Comparison of ENCODE assay signal across 17 mouse cellular contexts in the genomic region with DNA sequence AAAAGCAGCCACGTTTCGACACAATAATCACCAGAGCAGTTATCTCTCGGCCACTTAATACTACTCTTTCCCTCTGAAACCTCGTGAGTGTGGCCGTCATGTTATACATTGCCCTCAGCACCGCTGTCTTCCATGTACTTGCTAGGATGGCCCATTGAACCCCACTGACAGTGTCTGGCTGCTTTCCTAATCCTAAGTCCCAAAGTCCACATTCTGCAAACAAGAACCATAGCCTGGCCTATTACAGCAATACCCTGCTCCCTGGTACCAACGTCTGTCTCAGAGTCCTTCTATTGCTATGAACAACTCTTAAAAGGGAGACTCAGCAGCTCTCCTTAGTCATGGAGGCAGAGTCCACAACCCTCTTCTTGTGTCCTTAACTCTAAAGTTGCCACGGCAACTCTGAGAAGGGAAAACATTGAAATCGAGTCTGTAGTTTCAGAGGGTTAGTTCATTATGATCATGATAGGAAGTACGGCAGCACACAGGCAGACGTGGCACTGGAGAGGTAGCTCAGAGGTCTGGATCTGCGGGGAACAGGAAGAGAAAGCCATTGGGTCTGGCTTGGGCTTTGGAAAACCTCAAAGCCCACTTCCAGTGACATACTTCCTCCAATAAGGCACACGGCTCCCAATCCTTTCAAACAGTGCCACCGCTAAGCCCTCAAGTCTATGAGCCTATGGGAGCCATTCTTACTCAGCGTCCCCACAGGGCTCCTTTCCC. TPM values are rescaled to one million over a fixed set of nuclear protein-coding genes. Genes with fewer than 3 reads are reported as not detected.
DNase-seq lines count a peak whose midpoint lies in the region; ATAC-seq and TF ChIP-seq lines count a peak whose summit lies in the region.
"Had no signal": no experiment of that assay in that cellular context is flagged by ENCODE, and none has a peak within 500 bp of the region (broad histone marks: within the 10 kb centered on the region; RNA-seq: fewer than 3 reads in every experiment).

No protein-coding gene starts in this region.

- peak; percentile 91 for DNase-seq in kidney, adult 2 months
- DNase-seq in kidney, postnatal 36 days: peak; percentile 68 to 85
- no peak for DNase-seq in right cerebral cortex, postnatal 4 days
- DNase-seq in embryo, embryonic 10 days (ENCODE audit: low spot score): no peak
- no peak for DNase-seq in right cerebral cortex, adult 2 months (ENCODE audit: low spot score in 2 of 2)
- DNase-seq: cerebellum, adult 8-10 months; heart, adult 2 months; left cerebral cortex, postnatal 4 days; midbrain, embryonic 14.5 days; right cerebral cortex, postnatal 14 days had no signal

- WGBS in intestine, embryonic 15.5 days: 74% methylated on average over 15 of the region's 15 CpGs
- 49% methylated on average over 15 of the region's 15 CpGs for WGBS in kidney, adult 2 months
- 31% methylated on average over 15 of the region's 15 CpGs for WGBS in small intestine, adult 2 months

- no peaks in the 10 kb centered on the region for H3K27me3 ChIP-seq in intestine, embryonic 15.5 days (replicated peaks)
- no peaks in the 10 kb centered on the region for H3K27me3 ChIP-seq in kidney, adult 2 months (replicated peaks; ENCODE audit: control insufficient read depth, insufficient read depth, low read length)
- H3K27me3 ChIP-seq in small intestine, adult 2 months (ENCODE audit: control insufficient read depth, insufficient read depth, low read length): no peaks in the 10 kb centered on the region

- peak overlapping the region; percentile 48 for H3K27ac ChIP-seq in intestine, embryonic 15.5 days
- peak overlapping the region; percentile 96 for H3K27ac ChIP-seq in kidney, adult 2 months (ENCODE audit: insufficient read depth, low read depth, low read length)
- H3K27ac ChIP-seq in small intestine, adult 2 months (ENCODE audit: insufficient read depth, low read depth, low read length): peak overlapping the region; percentile 81
- H3K27ac ChIP-seq: heart, adult 2 months; macrophage had no signal

- no peaks in the 10 kb centered on the region for H3K9me3 ChIP-seq in intestine, embryonic 15.5 days

- peak; percentile 90 for ATAC-seq in intestine, embryonic 15.5 days
- ATAC-seq: CD4-positive, CD25-positive, alpha-beta regulatory T cell, adult 4 months; forebrain, embryonic 16.5 days had no signal

- H3K4me1 ChIP-seq in intestine, embryonic 15.5 days (replicated peaks): no peaks in the 10 kb centered on the region
- peaks cover 15% of the 10 kb centered on the region for H3K4me1 ChIP-seq in kidney, adult 2 months (ENCODE audit: control insufficient read depth, insufficient read depth, low read length)
- peaks cover 8% of the 10 kb centered on the region; the same call in 1 of the 2 replicates for H3K4me1 ChIP-seq in small intestine, adult 2 months (ENCODE audit: control insufficient read depth, insufficient read depth, insufficient read length, low read length)

- H3K4me2 ChIP-seq in intestine, embryonic 15.5 days (replicated peaks): no peak overlapping the region
- H3K4me2 ChIP-seq: lung, embryonic 14.5 days had no signal

- no peak overlapping the region for H3K9ac ChIP-seq in intestine, embryonic 15.5 days
- H3K9ac ChIP-seq: lung, embryonic 14.5 days had no signal

- H3K4me3 ChIP-seq in intestine, embryonic 15.5 days (replicated peaks): no peak overlapping the region
- H3K4me3 ChIP-seq in kidney, adult 2 months (ENCODE audit: insufficient read depth, low read depth, low read length): no peak overlapping the region
- no peak overlapping the region for H3K4me3 ChIP-seq in small intestine, adult 2 months (ENCODE audit: low read depth, low read length)
- H3K4me3 ChIP-seq: heart, adult 2 months had no signal

- no peaks in the 10 kb centered on the region for H3K36me3 ChIP-seq in intestine, embryonic 15.5 days
- H3K36me3 ChIP-seq in kidney, adult 2 months (ENCODE audit: control insufficient read depth, insufficient read depth, low read length): 0 out of 2 replicates have a peak, but pooled peaks cover 2% of the 10 kb centered on the region
- H3K36me3 ChIP-seq in small intestine, adult 2 months (ENCODE audit: control insufficient read depth, insufficient read depth, low read length): no peaks in the 10 kb centered on the region

- TF ChIP-seq POLR2A in kidney, adult 2 months (IDR thresholded peaks at IDR 0.05; ENCODE audit: low read depth, low read length): no peak
- no peak for TF ChIP-seq POLR2A in small intestine, adult 2 months (IDR thresholded peaks at IDR 0.05; ENCODE audit: low read depth, low read length)

- no peak for TF ChIP-seq CTCF in kidney, adult 2 months (conservative IDR thresholded peaks at IDR 0.05; ENCODE audit: insufficient read depth, insufficient read length, low read depth, low read length)
- no peak for TF ChIP-seq CTCF in small intestine, adult 2 months (IDR thresholded peaks at IDR 0.05; ENCODE audit: extremely low read depth, insufficient read length, insufficient replicate concordance, low read depth, low read length)

RNA-seq across cellular contexts. Expression of gene Morn4, which starts 14.1 kb away (rescaled TPM):
- polyA plus RNA-seq in intestine, embryonic 15.5 days (2015; fragmentation: Nextera tagmentation; extraction: Ambion mirVana): 15.4 and 16.5 TPM in 2 replicates
- 25.9 and 26.3 TPM in 2 replicates for polyA plus RNA-seq in kidney, adult 2 months (2012; rRNA removed)
- polyA plus RNA-seq in small intestine, adult 2 months (2012; rRNA removed): 0.46 and 1.4 TPM in 2 replicates

RNA-seq across cellular contexts. Expression of gene Pi4k2a, which starts 18.2 kb away (rescaled TPM):
- 23.4 and 23.6 TPM in 2 replicates for polyA plus RNA-seq in intestine, embryonic 15.5 days (2015; fragmentation: Nextera tagmentation; extraction: Ambion mirVana)
- polyA plus RNA-seq in kidney, adult 2 months (2012; rRNA removed): 41.7 and 45.4 TPM in 2 replicates
- polyA plus RNA-seq in small intestine, adult 2 months (2012; rRNA removed): 12.8 and 33.2 TPM in 2 replicates

RNA-seq across cellular contexts. Expression of gene 4933411K16Rik, which starts 20.0 kb away (rescaled TPM):
- not detected in 2 replicates for polyA plus RNA-seq in intestine, embryonic 15.5 days (2015; fragmentation: Nextera tagmentation; extraction: Ambion mirVana)
- 3.6 and 5.1 TPM in 2 replicates for polyA plus RNA-seq in kidney, adult 2 months (2012; rRNA removed)
- 0.06 TPM in 1 of 2 replicates, not detected in the other for polyA plus RNA-seq in small intestine, adult 2 months (2012; rRNA removed)
- polyA plus RNA-seq: CD4-positive, CD25-positive, alpha-beta regulatory T cell, adult 4 months; forebrain, embryonic 16.5 days; lung, embryonic 14.5 days; midbrain, embryonic 14.5 days; thymus, postnatal 0 days had no signal

RNA-seq across cellular contexts. Expression of gene Hoga1, which starts 26.6 kb away (rescaled TPM):
- 1.6 and 1.7 TPM in 2 replicates for polyA plus RNA-seq in intestine, embryonic 15.5 days (2015; fragmentation: Nextera tagmentation; extraction: Ambion mirVana)
- 167 and 177 TPM in 2 replicates for polyA plus RNA-seq in kidney, adult 2 months (2012; rRNA removed)
- 0.76 and 2.2 TPM in 2 replicates for polyA plus RNA-seq in small intestine, adult 2 months (2012; rRNA removed)
- polyA plus RNA-seq: CD4-positive, CD25-positive, alpha-beta regulatory T cell, adult 4 months had no signal

RNA-seq across cellular contexts. Expression of gene Ankrd2, which starts 36.2 kb away (rescaled TPM):
- 0.18 TPM in 1 of 2 replicates, not detected in the other for polyA plus RNA-seq in intestine, embryonic 15.5 days (2015; fragmentation: Nextera tagmentation; extraction: Ambion mirVana)
- polyA plus RNA-seq in kidney, adult 2 months (2012; rRNA removed): 0.14 and 2.2 TPM in 2 replicates
- polyA plus RNA-seq in small intestine, adult 2 months (2012; rRNA removed): not detected in 2 replicates
- polyA plus RNA-seq: CD4-positive, CD25-positive, alpha-beta regulatory T cell, adult 4 months; heart, adult 2 months; macrophage had no signal

Comparison
In these comparisons a context has a peak if more than half of its experiments do, and no peak if none do; other contexts are left out.
1. DNase-seq: peak in kidney, adult 2 months (single experiment) and kidney, postnatal 36 days (2 of 2); none in right cerebral cortex, postnatal 4 days (single experiment), embryo, embryonic 10 days (single experiment) and right cerebral cortex, adult 2 months (0 of 2).
2. Peak in every context shown above with its lines, with median percentiles within 50 percentile points of each other: H3K27ac ChIP-seq.